Mouse (Mus musculus) urinary bladder, adult 18-20 months (tissue): ENCODE measurements around the gene Glrx2.
"Not testable (repeated sequence)": the region's sequence is repeated elsewhere in the genome, so short reads cannot be mapped to it uniquely, and the experiment has no call there.

ENCODE experiments used
- DNase-seq, 2 experiments: peaks; one replicate each; pipeline ENCODE4 v3.0.0; 2022; ENCODE audit warnings: low spot score in 2 of 2, mixed read lengths in 2 of 2

The Glrx2 gene

GRCm38 (mm10) chr1:143716038-143716437, at the start of gene Glrx2:
Gene Glrx2, plus strand, starts transcription at chr1:143716338.
- not testable (repeated sequence) for DNase-seq

DNA sequence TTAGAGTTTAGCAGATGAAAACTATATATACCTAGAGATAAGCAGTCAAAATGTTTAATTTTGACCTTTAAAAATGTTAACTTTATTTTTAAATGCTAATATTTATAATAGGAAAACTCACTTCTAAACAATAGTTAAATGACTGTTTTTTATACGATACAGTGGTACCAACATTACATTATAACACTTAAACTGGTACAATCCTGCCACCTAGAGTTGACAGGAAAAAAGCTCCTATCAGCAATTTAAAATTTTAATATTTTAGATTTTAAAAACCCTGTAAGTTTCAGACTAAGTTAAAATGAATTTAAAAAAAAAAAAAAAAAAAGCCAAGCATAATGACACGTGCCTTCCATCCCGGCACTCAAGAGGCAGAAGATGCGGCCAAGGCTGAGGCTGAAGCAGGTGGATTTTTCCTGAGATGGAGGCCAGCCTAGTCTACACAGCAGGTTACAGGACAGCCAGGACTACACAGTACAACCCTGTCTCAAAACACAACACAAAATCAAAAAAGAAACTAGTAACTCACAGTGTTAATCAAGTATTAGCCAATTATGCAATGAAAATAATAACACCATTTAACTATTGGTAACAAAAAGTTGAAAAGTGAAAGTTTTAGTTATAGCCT, 40.3 kb upstream of the Glrx2 start:
- no peak for DNase-seq

- no peak for DNase-seq
These were observed 35.0 kb upstream of the Glrx2 start for GRCm38 (mm10) chr1:143681108-143681507.

DNA sequence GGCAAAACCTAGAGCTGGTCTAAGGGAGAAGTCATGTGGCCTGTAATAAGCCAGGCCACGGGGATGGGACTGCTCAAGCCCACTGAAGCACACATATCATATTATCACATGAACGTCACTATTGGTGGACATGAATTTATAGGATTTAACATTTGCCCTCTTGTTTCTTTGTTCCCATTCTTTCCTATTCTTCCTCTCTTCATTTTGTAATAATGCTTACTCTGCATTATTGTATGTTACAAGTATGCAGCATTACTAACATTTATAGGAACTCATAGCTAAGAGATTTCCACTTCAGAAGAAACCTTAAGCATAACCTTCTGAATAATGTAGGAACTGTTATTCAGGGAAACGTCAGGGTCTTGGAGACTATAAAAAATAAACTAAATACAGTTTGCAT, 31.3 kb upstream of the Glrx2 start:
- no peak for DNase-seq

- DNase-seq, result no peak
These were observed 14.4 kb upstream of the Glrx2 start for GRCm38 (mm10) chr1:143701736-143702135.

DNA sequence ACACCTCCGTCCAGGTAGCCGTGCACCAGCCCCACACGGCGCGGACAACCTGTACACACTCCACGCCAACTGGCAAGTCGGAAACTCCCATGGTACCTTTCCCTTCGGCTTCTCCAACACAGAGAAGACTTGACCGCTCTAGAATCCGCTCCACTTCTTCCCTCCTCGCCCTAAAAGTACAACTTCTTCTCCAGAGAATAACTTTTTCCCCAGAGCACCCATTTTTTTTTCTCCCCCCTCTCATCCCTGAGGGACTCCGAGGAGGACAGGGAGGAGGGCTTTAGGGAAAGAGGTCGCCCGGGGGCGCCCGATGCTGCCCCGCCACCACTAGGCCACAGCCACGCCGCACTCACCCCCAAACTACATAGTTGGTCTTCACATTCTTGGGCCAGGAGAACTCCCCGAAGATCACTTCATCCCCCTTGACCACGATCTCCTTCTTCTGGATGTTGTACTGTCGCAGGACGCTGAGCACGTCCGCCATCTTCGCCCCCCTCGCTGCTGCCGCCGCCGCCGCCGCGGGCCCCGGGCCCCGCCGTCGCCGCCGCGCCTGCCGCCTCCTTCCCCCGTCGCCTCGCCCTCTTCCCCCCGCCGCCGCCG, 13.9 kb upstream of the Glrx2 start:
- DNase-seq, result peak in 1 of 2 experiments; percentile 22

- peak; percentile 87 to 88 for DNase-seq
These were observed 13.3 kb upstream of the Glrx2 start, which contains the start of gene Cdc73 for GRCm38 (mm10) chr1:143702741-143703262. Gene Cdc73, minus strand, starts transcription at chr1:143702893.

DNA sequence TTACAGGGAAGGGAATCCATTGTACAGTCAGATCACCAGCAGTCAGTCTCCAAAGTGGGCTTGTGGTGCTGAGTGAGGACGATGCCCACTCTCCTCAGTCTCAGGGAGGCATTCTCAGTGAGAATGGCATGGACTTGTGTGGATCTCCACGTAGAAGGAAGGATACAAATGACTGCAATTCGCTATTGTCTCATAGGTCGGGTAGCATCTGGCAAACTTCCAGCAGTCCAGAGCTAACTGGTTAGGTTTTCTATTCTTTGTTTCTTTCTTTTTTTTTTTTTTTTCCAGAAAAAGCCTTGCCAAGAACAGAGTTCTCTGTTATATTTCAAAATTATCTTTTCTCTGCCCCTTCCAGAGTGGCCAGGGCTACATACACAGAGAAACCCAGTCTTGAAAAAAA, 9.1 kb upstream of the Glrx2 start:
- DNase-seq, result no peak

GRCm38 (mm10) chr1:143708361-143708760, 7.8 kb upstream of the Glrx2 start:
- no peak for DNase-seq

DNA sequence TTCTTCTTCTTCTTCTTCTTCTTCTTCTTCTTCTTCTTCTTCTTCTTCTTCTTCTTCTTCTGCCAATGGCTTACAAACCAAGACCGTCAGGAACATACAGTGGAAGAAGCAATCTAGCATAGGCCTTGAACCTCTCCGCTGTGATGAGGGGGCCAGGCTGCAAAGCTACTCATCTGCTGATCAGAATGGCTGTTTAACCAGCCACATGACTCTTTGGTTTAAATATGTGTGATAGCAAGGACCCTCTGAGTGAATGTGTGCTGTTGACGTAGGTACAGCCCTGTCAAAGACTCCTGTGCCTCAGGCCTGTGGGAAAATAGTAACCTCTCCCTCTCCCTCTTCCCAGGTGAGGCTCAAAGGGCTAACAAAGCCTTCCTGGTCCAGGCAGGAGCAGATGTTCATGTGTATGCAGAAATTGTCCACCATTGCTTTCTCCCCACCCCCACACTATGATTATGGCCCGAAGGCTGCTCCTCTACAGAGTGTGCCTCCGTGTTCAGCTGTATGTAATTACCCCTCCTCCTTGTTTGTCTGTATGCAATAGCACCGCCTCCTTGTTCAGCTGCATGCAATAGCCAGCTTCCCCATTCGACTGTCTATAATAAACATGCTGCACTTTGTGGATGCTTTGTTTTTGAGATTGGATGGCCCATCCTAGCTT, 6.0 kb upstream of the Glrx2 start:
- no peak for DNase-seq

DNA sequence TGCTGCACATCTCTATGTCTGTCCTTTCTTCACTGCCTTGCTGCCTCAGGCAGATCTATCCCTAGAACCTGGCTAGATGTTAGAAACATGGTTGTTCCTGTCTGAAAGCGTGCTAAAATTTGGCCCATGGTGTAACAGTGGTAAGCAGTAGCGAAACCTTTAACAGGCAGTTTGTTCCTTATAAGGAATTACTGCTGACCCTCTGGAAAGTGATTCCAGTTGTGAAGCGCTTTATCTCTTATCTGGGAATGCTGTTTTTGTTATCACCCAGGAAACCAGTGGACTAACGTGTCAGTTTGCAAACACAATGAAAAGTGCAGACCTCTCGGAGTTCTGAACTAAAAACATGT, 5.5 kb upstream of the Glrx2 start:
- no peak for DNase-seq

GRCm38 (mm10) chr1:143724456-143725064, 8.4 kb downstream of the Glrx2 start:
- DNase-seq, result no peak

DNA sequence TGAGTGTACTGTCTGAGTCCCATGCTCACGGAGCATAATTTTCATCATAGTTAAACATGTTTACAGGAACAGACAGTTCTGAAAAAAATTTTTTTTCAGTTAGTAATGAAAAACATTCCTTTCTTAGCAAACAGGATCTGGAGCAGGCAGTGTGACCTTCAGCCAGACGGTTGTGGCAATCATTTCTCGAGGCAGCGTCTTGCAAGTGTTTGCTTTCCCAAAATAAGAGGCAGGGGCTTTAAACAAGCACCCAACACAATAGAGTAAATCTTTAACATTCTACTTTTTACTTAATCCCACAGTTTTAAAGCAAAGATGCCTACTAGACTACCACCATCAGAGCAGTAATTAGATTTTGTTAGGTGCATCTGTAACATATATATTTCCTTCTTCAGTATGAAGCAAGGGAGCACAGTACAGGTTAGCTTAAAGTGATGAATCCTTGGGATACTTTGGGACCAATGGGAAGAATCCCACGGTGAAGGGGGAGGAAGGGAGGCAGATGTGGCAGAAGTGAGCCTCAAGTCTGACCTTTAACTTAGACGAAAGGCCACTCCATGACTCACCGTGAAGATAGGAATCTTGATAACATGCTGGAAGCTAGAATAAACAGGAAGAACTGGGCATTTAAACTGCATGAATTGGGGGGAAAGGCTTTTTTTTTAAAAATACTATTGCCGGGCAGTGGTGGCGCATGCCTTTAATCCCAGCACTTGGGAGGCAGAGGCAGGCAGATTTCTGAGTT, 11.7 kb downstream of the Glrx2 start:
- peak in 1 of 2 experiments; percentile 15 for DNase-seq

GRCm38 (mm10) chr1:143730899-143731298, 14.8 kb downstream of the Glrx2 start:
- no peak for DNase-seq

GRCm38 (mm10) chr1:143731691-143732090, 15.6 kb downstream of the Glrx2 start:
- no peak for DNase-seq

DNA sequence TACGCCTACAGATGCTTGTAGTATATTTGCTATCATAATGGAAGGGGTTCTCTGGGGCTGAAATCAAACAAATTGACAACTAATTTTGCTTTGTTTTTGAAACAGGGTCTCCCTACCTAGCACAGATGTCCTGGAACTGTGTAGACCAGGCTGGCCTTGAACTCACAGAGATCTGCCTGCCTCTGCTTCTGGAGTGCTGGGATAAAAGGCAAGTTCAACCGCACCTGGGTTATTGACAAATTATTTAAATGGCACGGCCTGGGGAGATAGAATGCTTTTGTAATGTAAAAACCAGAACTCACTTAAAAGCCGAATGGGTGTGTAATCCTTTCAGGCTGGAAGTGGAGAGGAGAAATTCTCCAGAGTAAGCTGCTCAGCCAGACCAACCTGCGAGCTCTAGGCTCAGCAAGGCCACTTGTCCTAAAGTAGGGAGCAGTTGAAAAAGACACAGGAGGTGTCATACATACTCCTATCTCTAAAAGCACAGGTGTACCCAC, 17.8 kb downstream of the Glrx2 start:
- no peak for DNase-seq

GRCm38 (mm10) chr1:143738811-143739210, 22.7 kb downstream of the Glrx2 start:
- no peak for DNase-seq

- DNase-seq, result peak; percentile 86 to 89
These were observed 23.5 kb downstream of the Glrx2 start for GRCm38 (mm10) chr1:143739361-143740350.

DNA sequence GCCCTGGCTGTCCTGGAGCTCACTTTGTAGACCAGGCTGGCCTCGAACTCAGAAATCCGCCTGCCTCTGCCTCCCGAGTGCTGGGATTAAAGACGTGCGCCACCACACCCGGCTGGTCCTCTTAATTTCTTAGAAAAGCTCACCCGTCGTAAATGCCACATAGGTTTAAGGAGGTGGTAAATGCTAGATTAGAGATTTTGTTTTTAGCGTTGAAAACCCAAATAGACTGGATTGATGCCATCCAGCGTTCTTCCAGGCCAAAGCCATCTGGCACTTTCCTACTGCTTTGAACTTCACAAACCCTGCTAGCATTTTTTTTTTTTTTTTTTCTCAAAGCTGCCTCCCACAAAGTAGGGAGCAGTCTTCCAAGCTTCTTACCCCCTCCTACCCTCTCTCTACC, 24.4 kb downstream of the Glrx2 start:
- DNase-seq, result no peak

- no peak for DNase-seq
These were observed 25.2 kb downstream of the Glrx2 start for GRCm38 (mm10) chr1:143741331-143741730.
